ENCODE assay signal across 19 mouse cellular contexts in the genomic region with DNA sequence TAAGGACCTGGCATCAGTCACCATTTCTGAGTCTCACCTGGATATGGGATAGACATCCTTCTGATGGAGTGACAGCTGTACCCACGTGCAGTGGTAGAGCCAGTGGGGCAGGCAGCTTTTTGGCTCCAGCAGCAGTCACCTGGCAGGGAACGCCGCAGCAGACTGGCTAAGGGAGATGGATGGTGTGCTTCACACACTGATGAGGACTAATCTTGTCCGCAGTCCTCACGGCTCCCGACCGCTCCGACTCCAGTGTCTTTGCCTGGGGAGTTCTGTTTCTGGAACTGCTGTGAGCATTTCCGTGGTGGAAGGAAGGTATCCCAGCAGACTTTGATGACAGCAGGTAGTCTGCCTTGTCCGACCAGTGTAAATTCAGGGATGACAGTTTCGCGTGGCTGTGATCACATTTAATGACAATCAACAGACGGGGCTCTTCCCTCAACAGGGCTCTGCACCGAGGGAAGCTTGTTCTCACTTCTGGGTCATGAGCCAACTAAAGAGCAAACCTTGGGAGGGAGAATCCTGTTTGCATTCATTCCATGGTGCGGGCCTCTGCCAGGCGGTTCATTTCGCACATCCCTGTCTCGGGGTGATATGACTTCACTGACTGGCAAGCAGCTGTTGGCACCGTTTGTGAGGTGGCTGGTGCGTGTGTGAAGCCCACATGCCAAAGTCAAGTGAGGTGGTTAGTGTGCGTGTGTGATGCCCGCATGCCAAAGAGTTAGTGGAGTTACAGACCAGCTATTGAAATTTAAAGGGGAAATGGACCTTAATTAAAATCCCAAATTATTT.
A peak's percentile ranks its signal among the peaks of the same experiment; 100 is the strongest.
DNase-seq lines count a peak whose midpoint lies in the region; ATAC-seq and TF ChIP-seq lines count a peak whose summit lies in the region.
"Had no signal": no experiment of that assay in that cellular context is flagged by ENCODE, and none has a peak within 500 bp of the region (broad histone marks: within the 10 kb centered on the region; RNA-seq: fewer than 3 reads in every experiment).

No protein-coding gene starts in this region.

- no peak overlapping the region for H3K9ac ChIP-seq in forebrain, embryonic 15.5 days (replicated peaks)
- no peak overlapping the region for H3K9ac ChIP-seq in forebrain, embryonic 11.5 days (ENCODE audit: low read length)
- no peak overlapping the region for H3K9ac ChIP-seq in hindbrain, postnatal 0 days (replicated peaks; ENCODE audit: low read length)
- H3K9ac ChIP-seq in hindbrain, embryonic 12.5 days = no peak overlapping the region
- H3K9ac ChIP-seq in intestine, embryonic 16.5 days (ENCODE audit: low read depth, low read length) = no peak overlapping the region
- H3K9ac ChIP-seq: embryonic facial prominence, embryonic 13.5 days; heart, embryonic 12.5 days; liver, embryonic 15.5 days had no signal

- H3K27ac ChIP-seq in forebrain, embryonic 15.5 days (replicated peaks) = peak overlapping the region; percentile 34; the same call in 1 of the 2 replicates
- no peak overlapping the region for H3K27ac ChIP-seq in forebrain, embryonic 11.5 days (ENCODE audit: low read depth, low read length)
- peak overlapping the region; percentile 58; the same call in 1 of the 2 replicates for H3K27ac ChIP-seq in hindbrain, postnatal 0 days
- H3K27ac ChIP-seq in hindbrain, embryonic 12.5 days = no peak overlapping the region
- no peak overlapping the region for H3K27ac ChIP-seq in intestine, embryonic 16.5 days (ENCODE audit: low read length)
- H3K27ac ChIP-seq: embryonic facial prominence, embryonic 13.5 days; liver, embryonic 15.5 days had no signal

- ATAC-seq in forebrain, embryonic 15.5 days (replicated peaks) = no peak
- no peak for ATAC-seq in forebrain, embryonic 11.5 days (replicated peaks; ENCODE audit: low FRiP score)
- ATAC-seq in hindbrain, postnatal 0 days = peak; percentile 80
- no peak for ATAC-seq in hindbrain, embryonic 12.5 days (ENCODE audit: low FRiP score)
- no peak for ATAC-seq in intestine, embryonic 16.5 days
- ATAC-seq: lung, postnatal 0 days had no signal

- H3K4me1 ChIP-seq in forebrain, embryonic 15.5 days = no peaks in the 10 kb centered on the region; the same call in 1 of the 2 replicates
- H3K4me1 ChIP-seq in forebrain, embryonic 11.5 days (replicated peaks; ENCODE audit: control insufficient read depth, insufficient read depth, low read length) = no peaks in the 10 kb centered on the region
- H3K4me1 ChIP-seq in hindbrain, postnatal 0 days (ENCODE audit: insufficient read depth, low read length) = no peaks in the 10 kb centered on the region
- no peaks in the 10 kb centered on the region for H3K4me1 ChIP-seq in hindbrain, embryonic 12.5 days
- H3K4me1 ChIP-seq in intestine, embryonic 16.5 days (ENCODE audit: control insufficient read depth, insufficient read depth, low read length) = no peaks in the 10 kb centered on the region
- H3K4me1 ChIP-seq: embryonic facial prominence, embryonic 13.5 days; heart, embryonic 12.5 days; liver, embryonic 15.5 days had no signal

- H3K36me3 ChIP-seq in forebrain, embryonic 15.5 days = no peaks in the 10 kb centered on the region
- no peaks in the 10 kb centered on the region for H3K36me3 ChIP-seq in forebrain, embryonic 11.5 days (ENCODE audit: control insufficient read depth, insufficient read depth, low read length)
- H3K36me3 ChIP-seq in hindbrain, postnatal 0 days (ENCODE audit: insufficient read depth, low read length) = no peaks in the 10 kb centered on the region
- no peaks in the 10 kb centered on the region for H3K36me3 ChIP-seq in hindbrain, embryonic 12.5 days
- H3K36me3 ChIP-seq in intestine, embryonic 16.5 days (ENCODE audit: control insufficient read depth, insufficient read depth, low read length) = no peaks in the 10 kb centered on the region
- H3K36me3 ChIP-seq: embryonic facial prominence, embryonic 13.5 days; heart, embryonic 12.5 days; liver, embryonic 15.5 days had no signal

- 79% methylated on average over 22 of the region's 22 CpGs for WGBS in forebrain, embryonic 15.5 days
- 93% methylated on average over 22 of the region's 22 CpGs for WGBS in forebrain, embryonic 11.5 days
- WGBS in hindbrain, postnatal 0 days = 59% methylated on average over 22 of the region's 22 CpGs
- 87% methylated on average over 22 of the region's 22 CpGs for WGBS in hindbrain, embryonic 12.5 days
- 85% methylated on average over 22 of the region's 22 CpGs for WGBS in intestine, embryonic 16.5 days

- no peaks in the 10 kb centered on the region for H3K27me3 ChIP-seq in forebrain, embryonic 15.5 days
- no peaks in the 10 kb centered on the region for H3K27me3 ChIP-seq in forebrain, embryonic 11.5 days (ENCODE audit: control insufficient read depth, insufficient read depth, low read length)
- no peaks in the 10 kb centered on the region for H3K27me3 ChIP-seq in hindbrain, postnatal 0 days (ENCODE audit: insufficient read depth, low read length)
- no peaks in the 10 kb centered on the region for H3K27me3 ChIP-seq in hindbrain, embryonic 12.5 days
- H3K27me3 ChIP-seq in intestine, embryonic 16.5 days (replicated peaks; ENCODE audit: control insufficient read depth, insufficient read depth, low read length) = no peaks in the 10 kb centered on the region
- H3K27me3 ChIP-seq: embryonic facial prominence, embryonic 13.5 days; heart, embryonic 12.5 days; liver, embryonic 15.5 days had no signal

- no peak overlapping the region for H3K4me2 ChIP-seq in forebrain, embryonic 15.5 days (replicated peaks)
- no peak overlapping the region for H3K4me2 ChIP-seq in forebrain, embryonic 11.5 days (ENCODE audit: low read depth, low read length, severe bottlenecking)
- H3K4me2 ChIP-seq in hindbrain, postnatal 0 days (ENCODE audit: low read depth, low read length) = no peak overlapping the region
- no peak overlapping the region for H3K4me2 ChIP-seq in hindbrain, embryonic 12.5 days (replicated peaks)
- H3K4me2 ChIP-seq in intestine, embryonic 16.5 days (ENCODE audit: low read depth, low read length) = no peak overlapping the region
- H3K4me2 ChIP-seq: embryonic facial prominence, embryonic 13.5 days; heart, embryonic 12.5 days; liver, embryonic 15.5 days had no signal

- no peak overlapping the region for H3K4me3 ChIP-seq in forebrain, embryonic 15.5 days
- no peak overlapping the region for H3K4me3 ChIP-seq in forebrain, embryonic 11.5 days (ENCODE audit: low read depth, low read length)
- no peak overlapping the region for H3K4me3 ChIP-seq in hindbrain, postnatal 0 days (ENCODE audit: low read length)
- H3K4me3 ChIP-seq in hindbrain, embryonic 12.5 days = no peak overlapping the region
- H3K4me3 ChIP-seq in intestine, embryonic 16.5 days (ENCODE audit: low read length) = no peak overlapping the region
- H3K4me3 ChIP-seq: embryonic facial prominence, embryonic 13.5 days; heart, embryonic 12.5 days; liver, embryonic 15.5 days had no signal

- no peak for DNase-seq in forebrain, embryonic 11.5 days (ENCODE audit: low spot score)
- DNase-seq in hindbrain, postnatal 0 days (ENCODE audit: low spot score) = peak; percentile 37
- DNase-seq in right cerebral cortex, adult 18-20 months = peak; percentile 34
- DNase-seq in right cerebral cortex, postnatal 25 days = no peak
- no peak for DNase-seq in urinary bladder, adult 18-20 months (ENCODE audit: low spot score in 2 of 2)
- DNase-seq: adrenal gland, adult 2 months; gastrocnemius, postnatal 25 days; heart, postnatal 36 days; kidney, adult 2 months; kidney, postnatal 25 days; layer of hippocampus, adult 9-11 months; thymus, postnatal 4 days had no signal

- no peaks in the 10 kb centered on the region for H3K9me3 ChIP-seq in forebrain, embryonic 15.5 days
- H3K9me3 ChIP-seq in forebrain, embryonic 11.5 days (ENCODE audit: control insufficient read depth, low read length) = no peaks in the 10 kb centered on the region; the same call in 1 of the 2 replicates
- no peaks in the 10 kb centered on the region for H3K9me3 ChIP-seq in hindbrain, postnatal 0 days (ENCODE audit: low read length)
- peaks cover 8% of the 10 kb centered on the region; the same call in 1 of the 2 replicates for H3K9me3 ChIP-seq in hindbrain, embryonic 12.5 days (replicated peaks)
- H3K9me3 ChIP-seq in intestine, embryonic 16.5 days (ENCODE audit: control insufficient read depth, low read length) = no peaks in the 10 kb centered on the region
- H3K9me3 ChIP-seq: liver, embryonic 15.5 days had no signal

- TF ChIP-seq CTCF in hindbrain, postnatal 0 days (IDR thresholded peaks at IDR 0.05; ENCODE audit: low read depth) = no peak

Comparison
In these comparisons a context has a peak if more than half of its experiments do, and no peak if none do; other contexts are left out.
1. H3K27ac ChIP-seq: peak in forebrain, embryonic 15.5 days (single experiment) and hindbrain, postnatal 0 days (single experiment); none in forebrain, embryonic 11.5 days (single experiment), hindbrain, embryonic 12.5 days (single experiment) and intestine, embryonic 16.5 days (single experiment).
2. DNase-seq: peak in hindbrain, postnatal 0 days (single experiment) and right cerebral cortex, adult 18-20 months (single experiment); none in forebrain, embryonic 11.5 days (single experiment), right cerebral cortex, postnatal 25 days (single experiment) and urinary bladder, adult 18-20 months (0 of 2).